Mouse (Mus musculus) frontal cortex, adult 2 months (tissue): ENCODE measurements around the gene Klf8. TPM values are rescaled to one million over a fixed set of nuclear protein-coding genes. Genes with fewer than 3 reads are reported as not detected.
"Not testable (repeated sequence)": the region's sequence is repeated elsewhere in the genome, so short reads cannot be mapped to it uniquely, and the experiment has no call there.

Experiments
- DNase-seq, 2 experiments: peaks; one replicate each; pipeline ENCODE4 v3.0.0; 2022; ENCODE audit warnings: low spot score in 1 of 2; ENCODE audit errors: extremely low spot score in 1 of 2
- polyA plus RNA-seq: library from polyadenylated mRNA; depleted of rRNA; stranded (reverse); fragments of >200 nt; gene quantifications from 2 replicates; pipeline ENCODE4 v1.2.3, GENCODE M21; 2012; rRNA removed

Gene Klf8
- 1.8 and 2.2 TPM in 2 replicates for polyA plus RNA-seq

DNA sequence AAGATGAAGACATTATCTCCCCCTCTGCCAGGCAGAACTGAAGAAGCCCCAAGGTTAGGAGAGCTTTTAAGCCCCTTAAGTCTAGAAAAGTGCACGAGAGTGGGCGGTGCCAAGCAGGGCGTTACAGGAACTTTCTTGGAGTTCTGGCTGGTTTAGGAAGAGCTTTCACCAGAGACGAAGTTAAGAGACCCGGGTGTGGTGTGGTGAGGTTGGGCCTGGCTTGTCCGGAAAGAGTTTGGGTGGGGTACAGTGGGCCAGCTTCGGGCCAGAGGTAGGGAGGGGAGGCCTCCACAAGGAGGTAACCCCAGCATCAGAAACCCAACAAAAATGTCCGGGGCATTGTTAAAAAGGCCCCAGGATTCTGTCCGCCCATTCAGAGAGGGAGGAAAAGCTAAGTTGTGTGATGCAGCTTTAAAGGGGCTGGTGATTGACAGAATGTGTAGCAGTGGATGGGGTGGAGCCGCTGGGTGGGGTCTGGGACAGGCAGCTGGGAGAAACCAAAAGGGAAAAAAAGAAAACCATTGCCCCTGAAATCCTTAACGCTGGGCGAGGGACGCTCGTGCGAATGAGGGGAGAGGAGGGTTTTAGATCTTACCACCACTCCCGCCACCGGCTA is at the start of gene Klf8:
Gene Klf8, plus strand, starts transcription at position 163 of the 616 bp plus-strand sequence.
- peak in 1 of 2 experiments; percentile 21 for DNase-seq

DNA sequence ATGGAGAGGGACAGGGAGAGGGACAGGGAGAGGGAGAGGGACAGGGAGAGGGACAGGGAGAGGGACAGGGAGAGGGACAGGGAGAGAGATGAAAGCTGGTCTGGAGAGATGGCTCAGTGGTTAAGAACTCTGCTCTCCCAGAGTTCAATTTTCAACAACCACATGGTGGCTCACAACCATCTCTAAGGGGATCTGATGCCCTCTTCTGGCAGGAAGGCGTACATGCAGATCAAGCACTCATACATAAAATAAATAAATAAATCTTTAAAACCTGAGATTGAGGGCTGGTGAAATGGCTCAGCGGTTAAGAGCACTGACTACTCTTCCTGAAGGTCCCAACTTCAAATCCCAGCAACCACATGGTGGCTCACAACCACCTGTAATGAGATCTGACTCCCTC is 38.1 kb upstream of the Klf8 start:
- peak in 1 of 2 experiments; percentile 1 for DNase-seq

DNA sequence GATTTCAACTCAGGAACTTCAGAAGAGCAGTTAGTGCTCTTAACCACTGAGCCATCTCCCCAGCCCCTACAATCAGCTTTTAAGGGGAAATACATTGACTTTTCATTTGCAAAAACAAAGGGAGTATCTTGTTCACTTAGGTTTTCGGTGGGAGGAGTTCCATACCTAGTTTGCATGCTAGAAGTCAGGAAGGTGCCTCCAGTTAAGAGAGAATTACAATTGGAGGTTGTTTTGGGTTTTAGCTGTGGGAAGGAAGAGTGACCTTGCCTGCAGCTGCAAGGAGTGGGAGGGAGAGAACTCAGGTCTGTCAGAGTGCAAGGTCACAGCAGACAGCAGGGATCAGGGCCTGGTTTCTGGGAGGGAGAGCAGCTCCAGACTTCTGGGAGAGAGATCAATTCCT is 26.2 kb upstream of the Klf8 start:
- DNase-seq, result no peak

DNA sequence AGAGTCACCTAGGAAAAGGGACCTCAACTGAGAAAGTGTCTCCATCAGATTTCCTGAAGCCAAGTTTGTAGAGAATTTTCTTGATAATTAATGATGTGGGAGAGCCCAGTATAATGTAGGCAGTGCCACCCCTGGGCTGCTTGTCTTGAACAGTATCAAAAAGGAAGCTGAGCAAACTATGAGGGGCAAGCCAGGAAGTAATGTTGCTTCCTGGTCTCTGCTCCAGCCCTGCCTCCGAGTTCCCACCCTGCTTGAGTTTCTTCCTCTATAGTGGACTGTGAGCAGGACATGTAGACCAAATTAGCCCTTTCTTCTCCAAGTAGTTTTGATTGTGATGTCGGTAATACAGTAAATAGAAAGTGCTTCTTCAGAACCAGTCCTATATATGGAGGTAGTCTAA is 6.0 kb upstream of the Klf8 start:
- DNase-seq, result no peak

DNA sequence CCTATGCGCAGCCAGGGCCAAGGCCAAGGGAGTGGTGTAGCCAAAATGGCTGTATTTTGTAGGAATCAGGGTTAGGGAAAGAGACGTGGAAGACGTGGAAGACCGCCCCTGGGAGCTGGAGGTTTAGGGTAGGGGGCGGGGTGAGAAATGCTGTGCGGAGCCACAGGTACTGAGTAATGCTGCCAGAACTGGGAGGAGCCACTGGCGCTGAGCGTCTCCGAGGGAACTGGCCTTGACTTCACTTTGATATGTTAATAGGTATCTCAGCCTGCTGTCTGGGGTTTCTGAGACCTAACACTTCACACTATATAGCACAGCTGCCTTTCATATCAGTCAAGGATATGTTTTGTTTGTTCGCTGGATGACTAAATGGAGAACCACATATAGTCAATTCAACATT is 4.0 kb upstream of the Klf8 start:
- DNase-seq, result no peak

DNA sequence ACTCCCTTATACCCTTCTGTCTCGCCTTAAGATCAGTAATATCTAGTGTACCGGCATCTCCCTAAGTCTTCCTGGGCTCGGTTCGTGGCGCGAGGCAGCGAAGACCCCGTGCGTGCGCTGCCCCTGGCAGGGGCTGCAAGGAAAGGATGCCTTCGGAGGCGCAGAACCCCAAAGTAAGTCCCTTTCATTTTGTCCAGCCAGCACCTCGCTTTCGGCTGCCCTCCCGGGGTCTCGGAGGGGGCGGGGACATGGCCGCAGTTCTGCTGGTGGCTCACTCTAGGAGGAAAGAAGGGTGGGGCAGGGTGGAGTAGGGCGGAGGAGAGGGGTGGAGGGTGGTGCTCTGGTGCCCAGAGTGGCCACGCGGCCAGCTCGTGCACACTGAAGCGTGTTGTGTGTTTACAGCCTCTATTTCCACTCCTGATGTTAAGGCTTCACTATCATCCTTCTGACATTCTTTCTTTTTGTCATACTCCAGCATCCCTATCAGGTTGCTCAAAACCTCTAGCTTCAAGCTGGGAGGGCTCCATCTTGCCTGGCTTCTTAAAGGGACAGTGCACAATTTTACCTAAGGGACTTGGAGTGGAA is 746 bp downstream of the Klf8 start:
- DNase-seq, result peak in 1 of 2 experiments; percentile 26

DNA sequence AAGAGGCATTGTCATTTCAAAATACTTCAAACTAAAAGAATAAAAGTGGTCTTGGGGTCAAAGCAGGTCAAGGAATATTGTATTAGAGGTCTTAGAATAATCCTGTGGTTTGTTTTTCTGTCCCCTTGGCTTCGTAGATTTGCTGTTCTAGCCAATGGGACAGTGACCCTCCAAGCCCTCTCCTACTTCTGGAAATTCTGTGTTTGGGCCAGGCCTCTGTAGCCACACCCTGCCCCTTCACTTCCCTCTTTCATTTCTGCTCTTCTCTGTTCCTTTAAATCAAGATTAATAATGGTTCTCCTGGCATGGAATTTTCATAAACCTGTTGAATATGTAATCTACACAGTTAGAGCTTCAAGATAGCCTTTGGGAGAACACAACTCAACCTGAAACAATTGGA is 17.0 kb downstream of the Klf8 start:
- no peak for DNase-seq

DNA sequence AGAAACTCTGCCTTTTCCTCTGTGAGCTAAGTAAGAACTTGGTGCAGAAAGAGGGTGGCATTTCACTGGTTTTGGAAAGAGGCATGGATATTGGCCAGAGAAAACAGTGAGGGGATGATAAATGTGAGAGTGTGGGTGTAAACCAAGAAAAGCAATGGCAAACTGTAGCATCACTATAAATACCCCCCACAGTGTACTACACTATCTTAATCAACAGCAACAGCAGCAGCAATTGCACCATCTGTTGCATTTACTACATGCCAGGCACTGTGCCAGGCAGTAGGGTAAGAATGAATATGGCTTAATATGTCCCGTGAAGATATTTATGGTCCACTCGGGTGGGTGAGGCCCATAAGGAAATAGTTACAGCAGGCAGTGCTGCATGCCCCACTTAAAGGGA is 18.2 kb downstream of the Klf8 start:
- peak; percentile 15 to 45 for DNase-seq

DNA sequence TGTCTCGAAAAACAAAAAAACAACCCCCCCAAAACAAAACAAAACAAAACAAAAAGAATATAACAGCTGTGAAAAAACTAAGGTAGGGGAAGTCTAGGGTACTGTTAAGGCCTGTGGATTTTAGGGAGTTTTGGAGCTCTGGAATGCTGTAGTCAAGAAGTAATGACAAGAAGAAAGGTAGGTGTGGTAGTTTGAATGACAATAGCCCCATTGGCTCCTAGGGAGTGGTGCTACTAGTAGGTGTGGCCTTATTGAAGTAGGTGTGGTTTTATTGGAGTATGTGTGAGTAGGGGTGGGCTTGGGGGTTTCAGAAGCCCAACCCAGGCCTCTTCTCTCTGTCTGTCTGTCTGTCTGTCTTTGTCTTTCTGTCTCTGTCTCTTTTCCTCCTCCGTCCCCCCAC is 44.9 kb downstream of the Klf8 start:
- no peak for DNase-seq

DNA sequence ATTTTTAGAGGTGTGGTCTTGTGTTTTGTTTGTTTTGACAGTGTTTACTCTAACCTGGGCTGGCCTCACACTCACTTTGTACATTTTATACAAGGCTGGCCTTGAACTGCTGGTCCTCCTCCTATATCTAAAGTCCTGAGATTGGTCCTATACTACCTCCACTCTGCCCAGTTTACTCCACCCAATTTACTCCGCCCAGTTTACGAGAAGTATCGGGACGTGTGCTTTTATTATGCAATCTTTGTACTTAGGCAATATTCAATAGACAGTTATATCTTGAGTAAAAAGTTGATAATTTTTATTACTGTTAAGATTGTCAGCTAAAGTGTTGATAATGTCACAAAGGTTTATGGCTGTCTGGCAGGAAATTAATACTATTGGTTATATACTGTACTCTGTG is 74.1 kb downstream of the Klf8 start:
- no peak for DNase-seq

DNA sequence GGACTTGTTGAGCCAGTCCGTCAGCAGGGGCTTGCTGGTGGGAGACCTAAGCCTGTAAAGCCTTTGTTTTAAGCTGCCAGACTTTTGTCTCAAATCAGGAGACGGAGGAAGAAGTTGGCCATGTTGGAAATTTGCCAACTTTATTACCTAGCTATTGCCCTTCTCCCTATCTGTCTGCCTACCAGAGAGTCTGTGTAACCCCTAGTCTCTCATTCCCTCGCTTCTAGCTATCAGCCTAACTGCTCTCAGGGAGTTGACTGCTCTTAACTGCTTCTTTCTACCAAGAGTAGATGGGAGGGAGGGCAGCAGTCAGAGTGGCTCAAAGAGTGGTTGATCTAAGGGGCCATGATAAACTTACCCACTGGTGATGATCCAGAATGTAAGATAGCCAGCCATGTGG is 85.8 kb downstream of the Klf8 start:
- DNase-seq, result no peak

DNA sequence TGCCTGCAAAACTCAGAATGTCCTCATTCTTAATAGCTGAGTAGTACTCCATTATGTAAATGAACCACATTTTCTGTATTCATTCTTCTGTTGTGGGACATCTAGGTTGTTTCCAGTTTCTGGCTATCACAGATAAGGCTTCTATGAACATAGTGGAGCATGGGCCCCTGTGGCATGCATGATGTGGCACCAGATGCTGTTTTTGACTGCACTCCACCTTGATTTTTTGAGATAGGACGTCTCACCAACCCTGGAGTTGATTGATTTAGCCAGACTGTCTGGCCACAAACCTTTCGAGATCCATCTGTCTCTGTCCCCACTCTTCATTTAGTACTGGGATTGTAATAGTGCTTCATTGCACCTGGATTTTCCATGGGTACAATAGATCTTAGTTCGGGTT is 96.9 kb downstream of the Klf8 start:
- DNase-seq, result not testable (repeated sequence)

DNA sequence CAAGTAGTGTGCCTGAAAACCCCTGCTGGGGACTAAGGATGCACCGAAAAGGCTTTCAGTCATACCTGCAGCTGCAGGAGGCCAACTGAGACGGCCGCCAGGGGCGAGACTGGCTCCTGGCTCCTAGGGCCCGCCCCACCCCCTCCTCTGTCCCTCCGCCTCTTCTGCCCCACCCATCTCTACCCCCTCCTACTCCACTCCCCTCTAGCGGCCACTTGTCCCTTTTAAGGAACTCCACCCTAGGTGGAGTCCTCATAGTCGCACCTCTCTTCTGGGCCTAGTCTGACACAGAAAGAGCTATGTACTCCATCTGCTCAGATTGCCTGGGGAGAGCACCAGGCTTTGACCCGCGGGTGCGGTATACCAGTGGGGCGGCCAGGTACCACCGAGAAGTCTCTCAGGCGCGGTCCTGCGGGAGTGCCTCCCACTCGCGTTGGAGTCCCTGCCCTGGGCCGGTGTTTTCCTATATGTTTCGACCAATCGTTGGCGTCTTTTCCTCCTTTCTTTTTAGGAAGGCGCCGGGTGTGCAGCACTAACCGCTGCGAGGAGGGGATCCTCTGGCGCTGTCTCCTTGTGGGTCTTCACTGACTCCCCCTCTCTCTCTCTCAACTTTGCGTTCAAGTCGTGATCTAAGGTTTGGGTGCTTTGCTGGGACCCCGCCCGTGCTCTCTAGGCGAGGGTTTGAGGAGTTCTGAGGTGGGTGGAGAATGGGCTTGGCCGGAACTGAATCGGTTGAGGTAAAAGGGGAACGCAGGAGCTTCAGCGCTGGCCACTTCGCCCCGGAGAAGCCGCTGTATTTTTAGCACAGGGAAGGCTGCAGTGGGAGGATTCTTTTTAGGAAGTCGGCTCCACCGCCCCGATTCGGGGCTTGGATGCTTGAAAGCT is 122.3 kb downstream of the Klf8 start:
- DNase-seq, result peak in 1 of 2 experiments; percentile 47

DNA sequence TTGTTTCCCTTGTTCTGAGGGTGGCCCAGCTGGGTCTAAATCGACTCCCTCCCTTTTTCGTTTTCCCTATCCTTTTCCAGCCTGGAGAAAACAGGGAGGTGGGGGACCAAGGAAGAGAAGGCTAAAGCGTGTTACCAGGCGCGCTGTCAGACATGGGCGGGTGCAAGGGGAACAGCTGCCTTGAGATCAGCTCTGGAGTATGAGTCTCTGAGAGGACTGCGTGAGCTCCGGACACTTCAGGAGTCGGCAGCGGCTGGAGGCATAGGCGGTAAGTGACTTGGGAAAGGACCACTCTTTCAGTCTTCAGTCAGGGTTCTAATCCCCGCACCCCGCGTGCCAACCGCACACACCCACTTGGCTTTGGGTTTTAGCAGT is 122.9 kb downstream of the Klf8 start:
- DNase-seq, result no peak

DNA sequence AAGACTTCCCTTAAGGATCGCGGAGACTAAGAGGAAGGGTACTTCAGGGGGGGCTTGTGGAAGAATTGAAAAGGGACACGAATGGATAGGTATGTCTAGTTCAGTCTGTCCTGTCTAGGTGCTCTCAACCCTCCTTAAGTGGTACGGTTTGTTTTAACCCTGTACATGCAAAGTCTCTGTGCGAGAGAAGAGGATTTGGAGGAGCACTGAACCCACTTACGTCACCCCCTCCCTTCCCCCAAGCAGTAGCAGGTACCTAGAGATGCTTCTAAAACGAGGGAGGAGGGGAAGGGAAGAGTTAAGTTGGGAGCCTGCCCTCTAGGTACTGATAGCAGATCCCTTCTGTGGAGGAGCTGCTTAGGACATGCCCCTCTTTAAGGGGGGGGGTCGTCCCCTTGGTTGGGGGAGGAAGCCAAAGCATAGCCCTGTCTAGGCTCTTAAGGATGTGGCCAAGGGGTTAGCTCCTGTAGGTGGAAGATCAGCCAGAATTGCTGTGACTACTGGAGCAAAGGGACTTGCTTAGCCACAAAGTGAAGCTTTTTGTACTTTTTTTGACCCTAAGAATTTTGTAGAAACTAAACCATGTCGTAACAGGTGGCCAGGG is 123.5 kb downstream of the Klf8 start:
- DNase-seq, result no peak

DNA sequence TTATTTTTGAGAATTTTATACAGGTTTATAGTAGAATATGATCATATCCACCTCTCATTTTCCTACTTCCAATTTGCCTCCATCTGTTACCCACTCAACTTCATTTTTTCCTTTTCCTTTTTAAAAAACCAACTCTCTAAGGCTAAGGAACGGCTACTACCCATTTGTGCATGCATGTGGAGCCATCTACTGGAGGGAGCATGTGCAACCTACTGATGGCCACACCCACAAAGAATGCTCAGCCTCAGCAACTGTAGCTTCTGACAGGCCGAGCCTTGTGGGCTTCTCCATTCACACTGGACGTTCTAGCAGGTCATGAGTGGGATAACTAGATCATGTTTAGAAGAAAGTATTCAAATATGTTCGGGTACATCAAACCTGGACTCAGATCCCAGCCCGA is 129.5 kb downstream of the Klf8 start:
- peak in 1 of 2 experiments; percentile 68 for DNase-seq

DNA sequence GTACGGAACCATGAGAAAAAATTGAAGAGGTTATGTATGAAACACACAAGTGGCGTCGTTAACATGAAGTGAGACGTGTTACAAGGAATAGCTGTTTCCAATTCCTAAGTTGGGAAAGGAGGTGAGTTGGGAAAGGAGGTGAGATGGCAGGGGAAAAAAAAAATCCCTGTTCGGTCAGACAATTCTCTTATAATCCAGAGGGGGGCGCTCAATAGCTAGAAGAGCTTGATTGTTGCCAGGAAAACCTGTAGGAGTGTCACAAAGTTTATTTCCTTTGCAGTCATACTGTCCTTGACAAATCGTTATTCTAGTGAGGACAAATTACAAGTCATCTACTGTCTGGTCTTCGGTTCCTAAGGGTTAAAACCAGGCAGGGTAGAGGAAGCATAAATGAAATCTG is 132.5 kb downstream of the Klf8 start:
- DNase-seq, result no peak

DNA sequence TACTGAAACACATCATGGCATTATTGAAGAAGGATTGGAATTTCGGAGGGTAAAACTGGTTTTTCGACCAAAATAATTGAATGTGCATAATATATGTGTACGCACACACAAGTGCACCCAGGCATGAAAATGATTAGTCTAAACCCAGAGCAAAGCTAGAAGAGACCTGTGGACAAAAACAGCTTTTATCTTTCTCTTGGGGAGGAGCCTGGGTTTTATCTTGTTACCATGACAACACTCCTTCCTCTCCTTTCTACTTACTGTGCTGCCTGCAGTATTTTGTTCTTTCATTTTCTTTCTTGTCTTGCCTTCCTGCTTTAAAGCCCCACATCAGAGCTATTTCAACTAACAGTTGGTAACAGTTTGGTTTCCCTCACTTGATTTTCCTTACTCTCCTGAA is 137.8 kb downstream of the Klf8 start:
- no peak for DNase-seq

DNA sequence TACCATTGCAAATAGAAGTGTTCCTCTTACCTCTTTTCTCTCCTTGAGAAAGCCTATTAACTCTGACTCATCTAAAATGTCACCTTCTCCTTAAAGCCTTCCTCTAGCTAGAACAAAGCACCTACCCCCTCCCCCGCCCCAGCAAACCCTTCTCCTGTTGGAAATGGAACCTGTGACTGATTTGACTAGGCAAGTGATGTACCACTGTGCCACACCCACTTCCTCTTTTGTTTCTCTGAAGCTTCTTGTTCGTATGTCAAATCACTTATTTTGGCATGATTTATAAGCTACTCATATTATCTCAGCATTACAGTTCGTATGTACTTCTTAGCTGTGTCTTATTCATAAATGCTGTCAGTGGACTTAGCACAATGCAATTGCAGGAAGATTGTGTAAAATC is 144.5 kb downstream of the Klf8 start:
- DNase-seq, result no peak

DNA sequence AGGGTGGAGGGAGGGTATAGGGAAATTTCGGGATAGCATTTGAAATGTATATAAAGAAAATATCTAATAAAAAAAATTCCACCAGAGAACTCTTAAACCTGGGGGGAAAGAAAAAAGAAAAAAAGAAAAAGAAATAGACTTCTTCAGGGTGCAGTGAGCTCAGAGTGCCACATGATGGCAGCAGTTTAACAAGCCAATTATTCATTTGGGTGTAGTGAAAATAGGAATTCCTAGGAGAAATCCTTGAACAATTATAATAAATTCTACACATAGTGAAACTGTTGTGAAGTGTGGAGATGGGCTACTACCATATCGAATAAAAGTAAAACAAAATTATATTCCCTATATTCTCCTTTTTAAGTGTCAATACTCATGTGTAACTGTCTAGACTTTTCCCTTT is 152.0 kb downstream of the Klf8 start:
- DNase-seq, result peak in 1 of 2 experiments; percentile 18

DNA sequence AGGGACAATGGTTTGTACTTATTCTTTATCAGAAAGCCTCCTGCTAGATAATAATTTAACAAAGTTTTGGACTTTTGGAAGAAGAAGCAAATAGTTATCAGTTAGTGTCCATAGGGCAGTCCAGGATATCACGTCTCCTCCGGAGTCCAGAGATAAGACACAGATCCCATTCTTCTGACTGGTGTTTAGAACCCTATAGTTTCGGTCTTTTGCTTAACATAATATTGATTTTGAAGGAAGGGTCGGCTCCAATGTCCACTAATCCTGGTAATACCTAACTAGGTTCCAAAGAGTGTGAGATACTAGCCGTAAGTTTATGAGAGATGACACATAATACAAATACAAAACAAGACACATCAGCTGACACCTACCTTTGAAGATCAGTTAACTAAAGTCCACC is 179.8 kb downstream of the Klf8 start:
- DNase-seq, result no peak
